Mouse (Mus musculus): ENCODE measurements around the gene Sec31b. TPM values are rescaled to one million over a fixed set of nuclear protein-coding genes. Genes with fewer than 3 reads are reported as not detected.

The Sec31b gene
- polyA plus RNA-seq (2015; fragmentation: Nextera tagmentation; extraction: Ambion mirVana) = 1.0 and 1.2 TPM in 2 replicates

GRCm38 (mm10) chr19:44545321-44546041 is at the start of gene Sec31b:
TSS of gene Sec31b (minus strand) at chr19:44545864.
- 1% methylated on average over 47 of the region's 47 CpGs for WGBS
- Histone ChIP-seq H3K9me3 (replicated peaks; ENCODE audit: low read length) (no peaks in the 10 kb centered on the region; the same call in 1 of the 2 replicates), H3K27ac (no peak within 1 kb of the TSS), H3K27me3 (ENCODE audit: insufficient read depth, low read length) (no peaks in the 10 kb centered on the region), H3K4me3 (replicated peaks; ENCODE audit: low read depth, low read length) (peak within 1 kb of the TSS; percentile 54), H3K36me3 (ENCODE audit: insufficient read depth, low read length) (peaks cover 17% of the 10 kb centered on the region), H3K4me1 (replicated peaks; ENCODE audit: insufficient read depth, low read length) (0 out of 2 replicates have a peak, but pooled peaks cover 4% of the 10 kb centered on the region), H3K9ac (ENCODE audit: low read depth, low read length) (peak within 1 kb of the TSS; percentile 59), H3K4me2 (ENCODE audit: low read length) (peak within 1 kb of the TSS; percentile 96)
- no peak for TF ChIP-seq CTCF (IDR thresholded peaks at IDR 0.05; ENCODE audit: low read depth)
- ATAC-seq (replicated peaks; ENCODE audit: low FRiP score, low read depth) (peak; percentile 75), DNase-seq (ENCODE audit: low spot score) (peak; percentile 15)

- WGBS = 92% methylated on average over 14 of the region's 14 CpGs
- no peak for ATAC-seq (replicated peaks; ENCODE audit: low FRiP score, low read depth)
- no peak overlapping the region for H3K4me3 ChIP-seq (replicated peaks; ENCODE audit: low read depth, low read length)
Measured at GRCm38 (mm10) chr19:44594180-44594579, 48.5 kb upstream of the Sec31b start.

GRCm38 (mm10) chr19:44591638-44592037 is 46.0 kb upstream of the Sec31b start:
- Histone ChIP-seq H3K9ac (ENCODE audit: low read depth, low read length) (no peak overlapping the region), H3K4me3 (replicated peaks; ENCODE audit: low read depth, low read length) (no peak overlapping the region), H3K4me1 (replicated peaks; ENCODE audit: insufficient read depth, low read length) (no peaks in the 10 kb centered on the region), H3K27me3 (ENCODE audit: insufficient read depth, low read length) (no peaks in the 10 kb centered on the region), H3K4me2 (ENCODE audit: low read length) (no peak overlapping the region), H3K36me3 (ENCODE audit: insufficient read depth, low read length) (no peaks in the 10 kb centered on the region), H3K9me3 (replicated peaks; ENCODE audit: low read length) (no peaks in the 10 kb centered on the region), H3K27ac (no peak overlapping the region)
- ATAC-seq (replicated peaks; ENCODE audit: low FRiP score, low read depth) (no peak), DNase-seq (ENCODE audit: low spot score) (no peak)
- no peak for TF ChIP-seq CTCF (IDR thresholded peaks at IDR 0.05; ENCODE audit: low read depth)
- WGBS = 66% methylated on average over 6 of the region's 6 CpGs

More at GRCm38 (mm10) chr19:44594180-44594579, 48.5 kb upstream of the Sec31b start:
- H3K9me3 ChIP-seq (replicated peaks; ENCODE audit: low read length) = no peaks in the 10 kb centered on the region
- no peaks in the 10 kb centered on the region for H3K4me1 ChIP-seq (replicated peaks; ENCODE audit: insufficient read depth, low read length)
- H3K4me2 ChIP-seq (ENCODE audit: low read length) = no peak overlapping the region
- no peak overlapping the region for H3K27ac ChIP-seq
- TF ChIP-seq CTCF (IDR thresholded peaks at IDR 0.05; ENCODE audit: low read depth) = no peak
- no peaks in the 10 kb centered on the region for H3K27me3 ChIP-seq (ENCODE audit: insufficient read depth, low read length)
- H3K9ac ChIP-seq (ENCODE audit: low read depth, low read length) = no peak overlapping the region
- no peaks in the 10 kb centered on the region for H3K36me3 ChIP-seq (ENCODE audit: insufficient read depth, low read length)
- DNase-seq (ENCODE audit: low spot score) = no peak

- Histone ChIP-seq H3K4me3 (replicated peaks; ENCODE audit: low read depth, low read length) (no peak overlapping the region), H3K9me3 (replicated peaks; ENCODE audit: low read length) (no peaks in the 10 kb centered on the region), H3K27me3 (ENCODE audit: insufficient read depth, low read length) (no peaks in the 10 kb centered on the region), H3K4me2 (ENCODE audit: low read length) (no peak overlapping the region), H3K36me3 (ENCODE audit: insufficient read depth, low read length) (no peaks in the 10 kb centered on the region), H3K4me1 (replicated peaks; ENCODE audit: insufficient read depth, low read length) (no peaks in the 10 kb centered on the region), H3K9ac (ENCODE audit: low read depth, low read length) (no peak overlapping the region), H3K27ac (no peak overlapping the region)
- 75% methylated on average over 18 of the region's 18 CpGs for WGBS
- DNase-seq (ENCODE audit: low spot score) (no peak), ATAC-seq (replicated peaks; ENCODE audit: low FRiP score, low read depth) (no peak)
- TF ChIP-seq CTCF (IDR thresholded peaks at IDR 0.05; ENCODE audit: low read depth) = no peak
Measured at GRCm38 (mm10) chr19:44590992-44591391, 45.3 kb upstream of the Sec31b start.

- no peak overlapping the region for H3K4me2 ChIP-seq (ENCODE audit: low read length)
- no peaks in the 10 kb centered on the region for H3K36me3 ChIP-seq (ENCODE audit: insufficient read depth, low read length)
- WGBS = 36% methylated on average over 7 of the region's 7 CpGs
- ATAC-seq (replicated peaks; ENCODE audit: low FRiP score, low read depth) = no peak; the same call in 1 of the 2 replicates
- no peaks in the 10 kb centered on the region for H3K4me1 ChIP-seq (replicated peaks; ENCODE audit: insufficient read depth, low read length)
- no peak for TF ChIP-seq CTCF (IDR thresholded peaks at IDR 0.05; ENCODE audit: low read depth)
- no peak overlapping the region for H3K27ac ChIP-seq
- H3K9me3 ChIP-seq (replicated peaks; ENCODE audit: low read length) = no peaks in the 10 kb centered on the region
- no peak overlapping the region for H3K4me3 ChIP-seq (replicated peaks; ENCODE audit: low read depth, low read length)
- no peak for DNase-seq (ENCODE audit: low spot score)
- H3K27me3 ChIP-seq (ENCODE audit: insufficient read depth, low read length) = no peaks in the 10 kb centered on the region
- H3K9ac ChIP-seq (ENCODE audit: low read depth, low read length) = no peak overlapping the region
Measured at GRCm38 (mm10) chr19:44589591-44590223, 44.0 kb upstream of the Sec31b start.

- Histone ChIP-seq H3K27ac (no peak overlapping the region), H3K4me1 (replicated peaks; ENCODE audit: insufficient read depth, low read length) (no peaks in the 10 kb centered on the region), H3K4me3 (replicated peaks; ENCODE audit: low read depth, low read length) (no peak overlapping the region), H3K9ac (ENCODE audit: low read depth, low read length) (no peak overlapping the region), H3K36me3 (ENCODE audit: insufficient read depth, low read length) (no peaks in the 10 kb centered on the region), H3K4me2 (ENCODE audit: low read length) (no peak overlapping the region), H3K9me3 (replicated peaks; ENCODE audit: low read length) (no peaks in the 10 kb centered on the region), H3K27me3 (ENCODE audit: insufficient read depth, low read length) (no peaks in the 10 kb centered on the region)
- DNase-seq (ENCODE audit: low spot score) (no peak), ATAC-seq (replicated peaks; ENCODE audit: low FRiP score, low read depth) (no peak)
- no peak for TF ChIP-seq CTCF (IDR thresholded peaks at IDR 0.05; ENCODE audit: low read depth)
- 51% methylated on average over 4 of the region's 4 CpGs for WGBS
Measured at GRCm38 (mm10) chr19:44588036-44588435, 42.4 kb upstream of the Sec31b start.
